Mouse (Mus musculus) spleen, postnatal 14 days (tissue): Measurements from ENCODE around the gene Cdkn2a.

Experiments
- DNase-seq, 2 experiments: peaks; one replicate each; pipeline ENCODE4 v3.0.0; 2021 to 2022; ENCODE audit warnings: low spot score in 2 of 2

Cdkn2a gene

DNA sequence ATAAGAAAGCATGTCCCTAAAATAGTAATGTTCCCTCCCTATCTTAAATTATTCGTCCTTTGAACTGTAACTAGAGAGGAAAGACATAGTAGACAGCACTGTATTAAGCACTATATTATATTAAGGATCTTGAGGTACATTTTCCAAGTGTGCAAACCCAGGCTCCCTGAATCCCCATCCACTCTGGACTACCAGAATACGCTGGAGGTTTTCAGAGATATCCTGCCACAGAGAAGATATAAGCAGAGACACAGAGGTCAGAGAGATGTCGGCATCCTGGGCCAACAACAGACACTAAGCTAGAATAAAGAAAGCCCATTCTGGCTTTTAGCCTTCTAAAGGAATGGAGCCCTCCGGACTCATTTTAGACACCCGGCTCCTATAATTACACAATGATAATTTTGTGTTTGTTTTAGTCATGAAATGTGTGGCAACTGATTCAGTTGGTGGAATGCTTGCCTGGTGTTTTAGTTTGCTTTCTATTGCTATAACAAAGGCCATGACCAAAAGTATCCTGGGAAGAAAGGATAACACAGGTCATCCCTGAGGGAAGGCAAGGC is 17.0 kb downstream of the Cdkn2a start:
- no peak for DNase-seq

DNA sequence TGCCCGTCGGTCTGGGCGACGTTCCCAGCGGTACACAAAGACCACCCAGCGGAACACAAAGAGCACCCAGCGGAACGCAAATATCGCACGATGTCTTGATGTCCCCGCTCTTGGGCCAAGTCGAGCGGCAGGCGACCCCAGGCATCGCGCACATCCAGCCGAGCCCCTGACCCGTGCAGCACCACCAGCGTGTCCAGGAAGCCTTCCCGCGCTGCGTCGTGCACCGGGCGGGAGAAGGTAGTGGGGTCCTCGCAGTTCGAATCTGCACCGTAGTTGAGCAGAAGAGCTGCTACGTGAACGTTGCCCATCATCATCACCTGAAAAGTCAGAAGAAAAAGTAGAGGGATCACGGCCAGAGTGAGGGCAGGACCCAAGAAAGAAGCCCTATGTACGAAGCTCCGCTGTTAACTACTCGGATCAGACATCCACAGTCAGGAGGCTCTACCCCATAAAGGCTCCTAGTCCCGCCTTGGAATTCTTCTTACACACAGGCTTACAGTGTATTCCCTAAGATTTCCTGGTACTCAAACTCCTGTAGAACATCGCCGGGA is 17.7 kb downstream of the Cdkn2a start:
- no peak for DNase-seq

DNA sequence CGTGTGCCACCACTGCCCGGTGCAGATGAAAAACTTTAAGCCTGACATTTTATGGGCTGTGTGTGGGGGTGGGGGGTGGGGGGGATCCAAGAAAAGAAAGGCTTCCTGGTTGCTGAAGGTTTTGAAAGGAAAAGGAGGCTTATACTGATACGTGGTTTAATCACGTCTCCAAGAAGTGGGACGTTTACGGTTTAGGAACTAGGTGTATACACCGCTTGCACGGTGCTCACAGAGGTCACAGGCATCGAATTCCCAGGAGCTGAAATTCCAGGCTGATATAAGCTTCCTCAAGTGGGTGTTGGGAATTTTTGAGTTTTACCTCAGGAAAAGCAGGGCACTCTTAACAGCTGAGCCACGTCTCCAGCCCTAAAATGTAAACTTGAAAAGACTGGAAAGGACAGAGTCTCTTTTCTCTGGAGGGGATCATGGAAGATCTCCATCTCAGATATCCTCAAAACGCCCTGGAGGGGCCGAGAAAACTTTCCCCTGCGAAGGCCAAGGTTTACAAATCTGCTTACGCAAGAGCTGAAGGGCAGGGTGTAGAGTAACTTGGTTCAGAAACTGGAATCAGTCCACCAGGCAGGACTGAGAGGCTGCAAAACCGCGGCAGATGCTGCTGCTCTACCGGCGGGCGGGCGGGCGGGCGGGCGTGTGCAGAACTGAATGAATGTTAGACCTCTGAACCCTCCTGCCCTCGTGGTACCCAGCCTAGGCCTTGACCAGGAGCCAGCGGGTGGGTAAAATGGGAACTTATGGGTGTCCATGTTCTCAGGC is 18.5 kb downstream of the Cdkn2a start:
- DNase-seq, result no peak

DNA sequence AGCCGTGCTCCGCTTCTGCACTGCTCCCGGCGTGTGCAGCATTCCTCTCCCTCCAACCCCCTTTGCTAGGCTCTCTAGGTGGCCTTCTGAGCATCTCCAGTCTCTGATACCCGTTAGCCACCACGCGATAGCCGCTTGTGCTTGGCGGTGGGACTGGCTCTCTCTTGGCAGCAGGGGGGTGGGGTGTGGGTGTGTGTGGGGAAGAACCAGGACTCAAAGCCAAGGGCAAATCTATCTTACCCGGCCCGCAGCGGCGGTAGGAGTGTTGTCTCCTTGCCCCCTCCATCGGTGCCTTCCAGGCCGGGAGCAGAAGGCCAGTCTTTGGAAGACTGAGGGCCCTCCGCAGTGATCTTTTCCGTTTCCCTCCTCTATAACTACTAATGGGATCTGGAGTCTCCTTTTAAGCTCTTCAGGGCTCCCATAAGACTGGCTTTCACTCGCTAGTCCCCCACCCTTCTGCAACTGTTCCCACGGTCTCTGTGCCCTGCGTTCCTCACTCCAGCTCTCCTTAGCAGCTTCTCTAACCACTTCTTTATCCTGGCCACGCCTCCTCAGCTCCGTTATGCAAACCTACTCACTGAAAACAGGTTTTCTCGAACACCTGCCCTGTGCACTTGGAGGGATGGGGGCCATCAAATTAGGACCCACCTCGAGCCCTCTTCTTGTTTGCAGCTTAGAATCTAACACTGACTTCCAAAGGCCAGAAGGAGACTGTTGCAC is 19.5 kb downstream of the Cdkn2a start:
- DNase-seq, result no peak

DNA sequence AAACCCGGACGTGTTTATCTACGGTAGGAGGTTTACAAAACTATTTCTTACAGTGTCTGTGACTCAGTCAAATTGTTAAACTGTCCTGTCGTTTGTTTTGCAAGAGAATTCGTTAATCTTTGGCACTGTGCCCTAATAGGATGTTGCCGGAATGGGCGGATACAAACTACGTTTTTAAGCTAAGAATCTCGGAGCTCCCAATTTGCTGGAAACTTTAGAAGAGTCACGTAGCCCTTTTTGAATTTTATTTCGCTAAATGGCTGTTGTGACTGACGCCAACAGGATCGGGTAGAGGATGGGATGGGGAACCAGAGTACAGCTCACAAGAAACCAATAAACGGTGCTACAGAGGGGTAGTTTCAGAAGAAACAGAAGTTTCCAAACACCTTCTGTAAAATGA is 20.4 kb downstream of the Cdkn2a start:
- DNase-seq, result no peak

DNA sequence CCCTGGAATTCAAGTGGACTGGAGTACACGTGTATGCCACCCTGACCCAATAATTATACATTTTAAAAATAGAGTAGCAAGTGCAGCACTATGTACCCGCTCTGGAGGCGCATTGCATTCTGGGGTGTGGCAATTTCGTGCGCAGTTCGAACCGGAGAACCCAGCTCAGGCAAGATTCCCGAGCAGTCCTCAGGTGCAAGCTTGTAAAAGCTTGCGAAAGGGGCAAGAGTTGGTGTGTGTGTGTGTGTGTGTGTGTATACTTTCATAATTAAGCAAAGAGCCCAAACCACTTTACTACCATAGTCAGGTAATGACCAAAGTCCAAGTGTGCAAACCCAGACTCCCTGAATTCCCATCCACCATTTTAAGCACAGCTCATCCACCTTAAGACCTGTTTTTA is 20.9 kb downstream of the Cdkn2a start:
- no peak for DNase-seq

DNA sequence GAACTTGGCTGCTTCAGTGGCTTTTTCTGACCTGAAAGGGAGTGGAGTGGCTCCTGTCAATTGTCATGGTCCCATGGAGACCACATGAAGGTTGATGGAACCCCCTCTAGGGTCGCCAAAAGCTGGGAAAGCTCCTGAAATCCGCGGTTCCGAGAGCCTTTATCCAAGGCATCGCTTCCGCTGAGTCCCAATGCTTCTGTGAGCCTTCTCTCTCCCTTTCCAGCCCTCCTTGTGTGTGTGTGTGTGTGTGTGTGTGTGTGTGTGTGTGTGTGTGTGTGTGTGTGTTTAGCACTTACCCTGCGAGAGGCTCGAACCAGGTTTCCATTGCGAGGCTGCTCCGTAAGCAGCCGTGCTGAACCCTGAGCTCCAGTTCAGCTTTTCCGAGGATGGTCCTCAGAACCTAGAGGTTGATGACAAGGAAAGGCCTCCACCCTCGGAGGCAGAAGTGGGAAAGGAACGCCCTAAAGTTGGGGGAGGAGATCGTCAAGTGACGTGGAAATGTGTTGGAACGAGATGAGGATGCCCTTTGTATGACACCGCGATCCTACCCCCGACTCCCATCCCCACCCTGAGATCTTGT is 21.4 kb downstream of the Cdkn2a start:
- no peak for DNase-seq

DNA sequence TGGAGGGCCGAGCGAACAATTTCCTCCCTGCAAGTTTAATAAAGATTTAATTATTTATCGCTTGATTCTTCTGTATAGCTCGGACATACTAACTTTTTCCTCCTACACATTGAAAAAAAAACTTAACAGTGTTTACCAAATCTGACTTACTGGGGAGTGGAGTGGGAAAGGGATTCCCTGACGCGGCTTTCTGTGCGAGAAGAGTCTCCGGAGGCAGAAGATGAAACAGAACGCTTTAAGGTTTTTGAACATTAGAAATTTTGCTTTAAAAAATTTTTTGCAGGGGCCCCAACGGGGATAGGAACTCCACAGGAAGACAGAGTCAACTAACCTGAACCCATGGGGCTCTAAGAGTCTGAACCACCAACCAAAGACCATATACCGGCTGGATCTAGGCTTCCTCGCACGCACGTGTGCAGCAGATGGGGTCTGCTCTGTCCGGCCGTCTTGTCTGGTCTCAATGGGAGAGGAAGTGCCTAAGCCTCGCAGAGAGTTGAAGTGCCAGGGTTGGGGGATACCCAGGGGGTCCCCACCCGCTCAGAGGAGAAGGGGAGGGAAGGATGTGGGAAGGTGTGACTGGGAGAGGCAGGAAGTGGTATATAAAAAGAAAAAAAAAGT is 22.2 kb downstream of the Cdkn2a start:
- DNase-seq, result no peak

DNA sequence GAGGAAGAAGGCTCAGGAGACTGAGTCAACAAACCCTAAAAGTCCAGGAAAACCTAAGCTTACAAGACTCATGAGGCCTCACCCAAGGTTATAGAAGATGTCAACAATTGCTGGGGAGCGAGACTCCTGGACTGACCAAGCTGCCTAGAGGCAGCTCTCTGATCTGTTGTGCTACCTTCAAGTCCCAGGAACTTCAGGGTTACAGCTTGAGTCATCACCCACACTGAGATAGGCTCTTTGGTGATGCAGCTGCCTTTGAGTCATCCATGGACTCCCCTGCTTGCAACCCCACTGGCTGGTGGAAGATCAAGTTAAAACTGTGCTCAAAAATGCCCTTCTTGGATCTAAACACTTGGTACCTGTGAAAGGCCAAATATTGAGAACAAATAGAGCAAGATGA is 36.7 kb downstream of the Cdkn2a start:
- DNase-seq, result no peak

DNA sequence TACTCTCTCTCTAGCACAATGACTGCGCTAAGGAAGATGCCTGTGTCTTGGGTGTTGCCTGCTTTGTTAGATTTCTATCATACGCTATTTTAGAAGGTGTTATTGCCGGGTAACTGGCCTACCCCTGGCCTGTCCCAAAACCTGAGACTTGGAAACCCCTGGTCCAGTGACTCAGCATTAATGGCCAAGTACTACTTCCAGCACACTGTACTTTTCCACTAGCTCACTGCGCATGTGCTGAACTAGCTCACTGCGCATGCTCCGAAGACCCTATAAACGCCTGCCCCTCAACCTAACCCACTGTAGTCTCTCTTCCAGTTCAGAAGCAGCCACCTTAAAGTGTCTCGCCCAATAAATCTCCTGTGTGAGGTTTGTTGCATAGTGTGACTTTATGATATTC is 60.0 kb downstream of the Cdkn2a start:
- DNase-seq, result no peak
